Mouse (Mus musculus) CD4-positive, CD25-positive, alpha-beta regulatory T cell, adult 9 weeks (primary cell): ENCODE data around the gene Klhl4. TPM values are rescaled to one million over a fixed set of nuclear protein-coding genes. Genes with fewer than 3 reads are reported as not detected.

Experiments
- polyA plus RNA-seq: library from polyadenylated mRNA; unstranded; fragments of 100-300 nt; shearing (Covaris generic); gene quantifications from one replicate; pipeline ENCODE4 v1.2.1, GENCODE M21; 2017

Gene Klhl4
- polyA plus RNA-seq: 0.46 TPM

DNA sequence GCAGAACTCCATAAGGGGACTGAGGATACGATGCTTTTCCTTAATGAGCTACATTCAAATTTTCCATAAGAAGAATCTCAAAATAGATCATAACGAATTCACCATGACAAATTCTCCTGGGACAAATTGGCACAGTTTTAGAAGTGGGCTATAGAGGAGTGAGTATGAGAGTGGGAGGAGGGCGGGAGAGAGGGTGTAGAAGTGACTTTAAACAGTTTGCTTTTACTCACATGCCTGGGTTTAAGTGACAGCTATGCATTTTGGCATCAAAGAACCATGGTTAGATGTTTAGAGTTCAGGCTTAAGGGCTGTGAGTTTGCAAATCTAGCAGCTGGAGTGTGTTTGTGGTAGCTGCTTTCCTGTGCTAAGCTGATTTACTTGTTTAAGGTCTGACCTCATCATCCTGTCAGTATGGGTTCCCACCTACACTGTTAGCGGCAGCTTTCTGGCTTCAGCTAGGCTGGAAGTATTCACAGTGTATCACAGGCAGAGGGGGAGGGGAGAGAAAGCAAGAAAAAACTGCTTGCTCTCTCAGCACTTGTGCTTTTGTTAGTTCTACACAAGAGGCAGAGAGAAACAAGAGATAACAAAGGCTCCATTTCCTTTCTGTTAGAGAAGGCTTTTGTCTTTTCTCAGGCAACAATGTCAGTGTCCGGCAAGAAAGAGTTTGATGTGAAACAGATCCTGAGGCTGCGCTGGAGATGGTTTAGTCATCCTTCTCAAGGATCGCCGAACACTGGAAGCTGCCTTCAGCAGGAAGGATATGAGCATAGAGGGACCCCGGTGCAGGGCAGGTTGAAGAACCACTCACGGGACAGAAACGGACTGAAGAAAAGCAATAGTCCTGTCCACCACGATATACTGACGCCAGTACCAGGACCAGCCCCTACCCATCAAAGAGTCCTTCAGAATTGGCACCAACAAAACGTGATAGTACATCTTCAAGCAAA is at the start of gene Klhl4:
Gene Klhl4, plus strand, starts transcription at position 552 of the 950 bp plus-strand sequence.

